Mouse (Mus musculus): ENCODE measurements at regions not wholly inside any gene's neighbourhood (a gene's known extent, or its start where the extent isn't known, plus 50 kb on each side); places are given as distances from the start of the nearest gene placed in this dataset.

DNA sequence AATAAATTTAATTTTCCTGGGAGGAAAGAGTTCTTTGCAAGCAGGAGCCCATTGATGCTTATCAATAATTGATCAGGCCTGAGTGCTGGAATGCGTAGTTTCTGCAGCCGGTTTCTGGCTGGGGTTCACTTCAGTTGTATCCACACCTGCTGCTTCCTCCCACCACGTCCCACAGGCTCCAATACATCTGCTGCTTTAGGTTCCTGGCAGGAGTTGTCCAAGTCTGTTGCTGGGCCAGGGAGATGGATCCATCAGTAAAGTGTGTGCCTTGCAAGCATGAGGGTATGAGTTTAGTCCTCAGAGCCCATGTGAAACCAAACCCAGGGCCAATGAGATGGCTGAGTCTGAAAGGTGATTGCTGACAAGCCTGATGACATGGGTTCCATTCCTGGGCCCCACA is 72.1 kb downstream of the Rpl14 start:
- TF ChIP-seq CTCF (IDR thresholded peaks at IDR 0.05; ENCODE audit: insufficient read depth, low read length) (no peak), POLR2A (IDR thresholded peaks at IDR 0.05; ENCODE audit: borderline replicate concordance, extremely low read depth, low read depth, low read length) (no peak)
